Mouse (Mus musculus): ENCODE measurements at regions not wholly inside any gene's neighbourhood (a gene's known extent, or its start where the extent isn't known, plus 50 kb on each side); places are given as distances from the start of the nearest gene placed in this dataset.

- 77% methylated on average over 4 of the region's 4 CpGs for WGBS
- Histone ChIP-seq H3K27ac (ENCODE audit: control insufficient read depth, insufficient read depth, low read depth, low read length, poor library complexity) (no peak overlapping the region), H3K4me1 (ENCODE audit: control insufficient read depth, insufficient read depth, low read length) (no peaks in the 10 kb centered on the region), H3K4me3 (replicated peaks; ENCODE audit: control insufficient read depth, low read depth, low read length) (no peak overlapping the region)
- TF ChIP-seq CTCF (IDR thresholded peaks at IDR 0.05; ENCODE audit: control insufficient read depth, insufficient read depth, low read length): no peak
- no peak for TF ChIP-seq POLR2A (IDR thresholded peaks at IDR 0.05; ENCODE audit: borderline replicate concordance, control insufficient read depth, low read depth, low read length)
These were observed 252.0 kb downstream of the Matn1 start for GRCm38 (mm10) chr4:131196147-131196546.

GRCm38 (mm10) chr4:131203721-131204120 lies 259.5 kb downstream of the Matn1 start:
- Histone ChIP-seq H3K4me1 (ENCODE audit: control insufficient read depth, insufficient read depth, low read length) (no peaks in the 10 kb centered on the region), H3K27ac (ENCODE audit: control insufficient read depth, insufficient read depth, low read depth, low read length, poor library complexity) (no peak overlapping the region), H3K4me3 (replicated peaks; ENCODE audit: control insufficient read depth, low read depth, low read length) (no peak overlapping the region)
- TF ChIP-seq POLR2A (IDR thresholded peaks at IDR 0.05; ENCODE audit: borderline replicate concordance, control insufficient read depth, low read depth, low read length) (no peak), CTCF (IDR thresholded peaks at IDR 0.05; ENCODE audit: control insufficient read depth, insufficient read depth, low read length) (no peak)
- 80% methylated on average over 12 of the region's 12 CpGs for WGBS

- whole genome bisulfite sequencing: 71% methylated on average over 3 of the region's 3 CpGs
- TF ChIP-seq POLR2A (IDR thresholded peaks at IDR 0.05; ENCODE audit: borderline replicate concordance, control insufficient read depth, low read depth, low read length) (no peak), CTCF (IDR thresholded peaks at IDR 0.05; ENCODE audit: control insufficient read depth, insufficient read depth, low read length) (no peak)
- Histone ChIP-seq H3K27ac (ENCODE audit: control insufficient read depth, insufficient read depth, low read depth, low read length, poor library complexity) (no peak overlapping the region), H3K4me1 (ENCODE audit: control insufficient read depth, insufficient read depth, low read length) (no peaks in the 10 kb centered on the region), H3K4me3 (replicated peaks; ENCODE audit: control insufficient read depth, low read depth, low read length) (no peak overlapping the region)
These were observed 260.5 kb downstream of the Matn1 start for GRCm38 (mm10) chr4:131204722-131205121.

GRCm38 (mm10) chr4:131205127-131205526 lies 260.9 kb downstream of the Matn1 start:
- Histone ChIP-seq H3K4me1 (ENCODE audit: control insufficient read depth, insufficient read depth, low read length) (no peaks in the 10 kb centered on the region), H3K27ac (ENCODE audit: control insufficient read depth, insufficient read depth, low read depth, low read length, poor library complexity) (no peak overlapping the region), H3K4me3 (replicated peaks; ENCODE audit: control insufficient read depth, low read depth, low read length) (no peak overlapping the region)
- TF ChIP-seq POLR2A (IDR thresholded peaks at IDR 0.05; ENCODE audit: borderline replicate concordance, control insufficient read depth, low read depth, low read length): no peak
- TF ChIP-seq CTCF (IDR thresholded peaks at IDR 0.05; ENCODE audit: control insufficient read depth, insufficient read depth, low read length): no peak
- 66% methylated on average over 2 of the region's 2 CpGs for WGBS

GRCm38 (mm10) chr4:131205685-131206084 lies 261.5 kb downstream of the Matn1 start:
- Histone ChIP-seq H3K27ac (ENCODE audit: control insufficient read depth, insufficient read depth, low read depth, low read length, poor library complexity) (no peak overlapping the region), H3K4me3 (replicated peaks; ENCODE audit: control insufficient read depth, low read depth, low read length) (no peak overlapping the region), H3K4me1 (ENCODE audit: control insufficient read depth, insufficient read depth, low read length) (no peaks in the 10 kb centered on the region)
- no peak for TF ChIP-seq CTCF (IDR thresholded peaks at IDR 0.05; ENCODE audit: control insufficient read depth, insufficient read depth, low read length)
- no peak for TF ChIP-seq POLR2A (IDR thresholded peaks at IDR 0.05; ENCODE audit: borderline replicate concordance, control insufficient read depth, low read depth, low read length)
- 63% methylated on average over 4 of the region's 4 CpGs for WGBS

- no peaks in the 10 kb centered on the region for H3K4me1 ChIP-seq (ENCODE audit: control insufficient read depth, insufficient read depth, low read length)
These were observed 262.1 kb downstream of the Matn1 start for GRCm38 (mm10) chr4:131206181-131206885.

GRCm38 (mm10) chr4:131206886-131207200 lies 262.7 kb downstream of the Matn1 start:
- Histone ChIP-seq H3K27ac (ENCODE audit: control insufficient read depth, insufficient read depth, low read depth, low read length, poor library complexity) (no peak overlapping the region), H3K4me3 (replicated peaks; ENCODE audit: control insufficient read depth, low read depth, low read length) (no peak overlapping the region), H3K4me1 (ENCODE audit: control insufficient read depth, insufficient read depth, low read length) (no peaks in the 10 kb centered on the region)
- TF ChIP-seq CTCF (IDR thresholded peaks at IDR 0.05; ENCODE audit: control insufficient read depth, insufficient read depth, low read length) (no peak), POLR2A (IDR thresholded peaks at IDR 0.05; ENCODE audit: borderline replicate concordance, control insufficient read depth, low read depth, low read length) (no peak)
- WGBS: 77% methylated on average over 4 of the region's 4 CpGs

More at GRCm38 (mm10) chr4:131206181-131206885, 262.1 kb downstream of the Matn1 start:
- TF ChIP-seq CTCF (IDR thresholded peaks at IDR 0.05; ENCODE audit: control insufficient read depth, insufficient read depth, low read length) (no peak), POLR2A (IDR thresholded peaks at IDR 0.05; ENCODE audit: borderline replicate concordance, control insufficient read depth, low read depth, low read length) (no peak)
- H3K27ac ChIP-seq (ENCODE audit: control insufficient read depth, insufficient read depth, low read depth, low read length, poor library complexity): no peak overlapping the region
- 76% methylated on average over 8 of the region's 8 CpGs for WGBS
- no peak overlapping the region for H3K4me3 ChIP-seq (replicated peaks; ENCODE audit: control insufficient read depth, low read depth, low read length)

- Histone ChIP-seq H3K27ac (ENCODE audit: control insufficient read depth, insufficient read depth, low read depth, low read length, poor library complexity) (no peak overlapping the region), H3K4me1 (ENCODE audit: control insufficient read depth, insufficient read depth, low read length) (no peaks in the 10 kb centered on the region), H3K4me3 (replicated peaks; ENCODE audit: control insufficient read depth, low read depth, low read length) (no peak overlapping the region)
- 70% methylated on average over 2 of the region's 2 CpGs for whole genome bisulfite sequencing
- TF ChIP-seq POLR2A (IDR thresholded peaks at IDR 0.05; ENCODE audit: borderline replicate concordance, control insufficient read depth, low read depth, low read length) (no peak), CTCF (IDR thresholded peaks at IDR 0.05; ENCODE audit: control insufficient read depth, insufficient read depth, low read length) (no peak)
These were observed 263.1 kb downstream of the Matn1 start for GRCm38 (mm10) chr4:131207249-131207648.

- TF ChIP-seq CTCF (IDR thresholded peaks at IDR 0.05; ENCODE audit: control insufficient read depth, insufficient read depth, low read length) (no peak), POLR2A (IDR thresholded peaks at IDR 0.05; ENCODE audit: borderline replicate concordance, control insufficient read depth, low read depth, low read length) (no peak)
- 77% methylated on average over 9 of the region's 9 CpGs for WGBS
- H3K4me3 ChIP-seq (replicated peaks; ENCODE audit: control insufficient read depth, low read depth, low read length): no peak overlapping the region
- no peak overlapping the region for H3K27ac ChIP-seq (ENCODE audit: control insufficient read depth, insufficient read depth, low read depth, low read length, poor library complexity)
- H3K4me1 ChIP-seq (ENCODE audit: control insufficient read depth, insufficient read depth, low read length): no peaks in the 10 kb centered on the region
These were observed 264.0 kb downstream of the Matn1 start for GRCm38 (mm10) chr4:131208166-131208565.

Measured in bone marrow, adult 2 months (tissue).